Mouse (Mus musculus): Measurements from ENCODE around the gene Nom1. TPM values are rescaled to one million over a fixed set of nuclear protein-coding genes. Genes with fewer than 3 reads are reported as not detected.
"Not testable (repeated sequence)": the region's sequence is repeated elsewhere in the genome, so short reads cannot be mapped to it uniquely, and the experiment has no call there.

The Nom1 gene
- polyA plus RNA-seq (2012; ENCODE audit: insufficient read depth, low replicate concordance) = 3.1 and 3.7 TPM in 2 replicates

DNA sequence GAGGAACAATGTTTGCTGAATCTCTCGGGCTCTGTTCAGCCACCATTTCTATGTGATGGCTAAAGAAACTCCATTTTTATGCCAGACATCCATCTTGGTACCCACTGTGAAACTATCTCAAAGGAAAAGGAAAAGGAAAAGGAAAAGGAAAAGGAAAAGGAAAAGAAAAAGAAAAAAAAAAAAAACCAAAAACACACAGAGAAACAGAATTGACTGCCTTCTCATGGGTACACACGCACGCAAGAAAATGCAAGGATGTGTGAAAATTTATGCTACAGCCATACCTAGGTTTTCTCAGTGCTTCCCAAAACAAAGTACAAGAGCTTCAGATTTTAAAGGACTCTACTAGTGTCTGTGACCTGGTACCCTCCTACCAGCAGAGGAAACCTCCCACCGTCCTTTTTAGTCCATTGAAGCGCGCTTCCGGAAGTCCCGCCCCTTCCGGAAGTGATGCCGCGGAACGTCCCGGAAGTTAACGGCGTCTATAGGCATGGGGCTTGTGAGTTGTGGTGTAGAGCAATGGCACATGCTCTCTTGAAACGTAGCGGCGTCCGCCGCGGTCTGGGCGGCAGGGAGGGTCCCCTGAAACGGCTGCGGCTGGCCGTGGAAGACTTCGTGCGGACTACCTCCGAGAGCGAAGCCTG is at the start of gene Nom1:
Gene Nom1 (plus strand): TSS at position 437 of the 644 bp plus-strand sequence.
- Histone ChIP-seq H3K4me3 (replicated peaks) (peak within 1 kb of the TSS; percentile 97), H3K27me3 (replicated peaks) (peaks cover 17% of the 10 kb centered on the region), H3K4me1 (peaks cover 43% of the 10 kb centered on the region), H3K9me3 (no peaks in the 10 kb centered on the region), H3K36me3 (replicated peaks; ENCODE audit: low read length) (peaks cover 33% of the 10 kb centered on the region)
- no peak for TF ChIP-seq GATA1 (IDR thresholded peaks at IDR 0.05; ENCODE audit: borderline replicate concordance, low read length)
- peak; percentile 97 for TF ChIP-seq FLI1 (IDR thresholded peaks at IDR 0.05; ENCODE audit: low read length)

DNA sequence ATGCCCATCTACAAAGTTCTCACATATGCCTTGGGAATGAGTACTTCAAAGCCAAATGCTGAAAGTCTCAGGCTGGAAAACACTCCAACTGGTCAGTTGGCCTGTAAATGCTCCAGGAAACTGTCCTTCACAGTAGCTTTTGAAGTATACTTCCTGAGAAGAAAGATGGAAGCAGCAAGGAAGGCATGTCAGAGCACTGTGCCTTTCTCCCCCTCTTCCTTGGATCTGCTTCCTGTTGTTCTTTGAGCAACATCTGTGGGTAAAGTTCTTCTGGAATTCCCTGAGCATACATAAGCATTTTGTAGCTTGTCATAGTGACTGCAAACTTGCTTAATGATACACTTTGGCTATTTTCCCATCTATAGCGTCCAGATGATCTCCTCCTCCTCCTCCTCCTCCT is 46.9 kb upstream of the Nom1 start:
- no peak for TF ChIP-seq FLI1 (IDR thresholded peaks at IDR 0.05; ENCODE audit: low read length)
- TF ChIP-seq GATA1 (IDR thresholded peaks at IDR 0.05; ENCODE audit: borderline replicate concordance, low read length) = no peak
- Histone ChIP-seq H3K4me1 (peaks cover 21% of the 10 kb centered on the region), H3K4me3 (replicated peaks) (no peak overlapping the region), H3K9me3 (no peaks in the 10 kb centered on the region), H3K27me3 (replicated peaks) (peaks cover 23% of the 10 kb centered on the region), H3K36me3 (replicated peaks; ENCODE audit: low read length) (no peaks in the 10 kb centered on the region)

DNA sequence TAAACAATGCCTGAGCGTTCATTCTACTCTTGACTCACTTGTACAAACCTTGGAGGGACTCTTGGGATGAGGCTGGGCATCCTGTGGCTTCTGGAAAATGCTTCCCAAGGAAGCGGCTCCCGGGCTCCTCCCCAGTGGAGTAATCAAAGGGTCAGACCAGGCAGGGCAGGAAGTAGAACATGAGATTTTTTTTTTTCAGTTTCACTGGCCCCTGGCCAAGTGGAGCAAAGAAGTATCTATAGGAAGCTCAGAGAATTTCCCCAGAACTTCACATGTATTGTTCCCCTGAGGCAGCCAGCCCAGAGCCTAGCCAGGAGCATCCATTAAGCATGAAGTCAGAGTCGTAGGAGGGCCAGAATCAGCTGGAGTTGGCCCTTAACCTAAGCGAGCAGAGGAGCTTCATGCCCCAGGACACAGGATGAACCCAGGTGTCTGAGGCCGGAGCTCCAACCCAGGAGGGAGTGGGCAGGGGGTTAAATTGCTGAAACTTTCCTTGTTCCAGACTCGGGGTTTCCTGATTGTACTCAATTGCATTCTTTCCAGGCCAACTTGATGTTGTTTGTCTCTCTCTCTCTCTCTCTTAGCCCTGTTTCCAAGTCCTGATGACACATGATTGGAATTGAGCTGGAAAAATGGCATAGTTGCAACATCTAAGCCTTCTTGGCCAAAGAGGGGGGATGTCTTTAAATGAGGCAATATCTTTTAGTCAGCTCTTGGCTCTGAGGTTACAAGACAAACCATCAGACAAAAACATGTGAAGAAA is 46.1 kb upstream of the Nom1 start:
- peaks cover 21% of the 10 kb centered on the region for H3K4me1 ChIP-seq
- no peak overlapping the region for H3K4me3 ChIP-seq (replicated peaks)
- peaks cover 26% of the 10 kb centered on the region for H3K27me3 ChIP-seq (replicated peaks)
- H3K9me3 ChIP-seq = no peaks in the 10 kb centered on the region
- H3K36me3 ChIP-seq (replicated peaks; ENCODE audit: low read length) = no peaks in the 10 kb centered on the region
- TF ChIP-seq GATA1 (IDR thresholded peaks at IDR 0.05; ENCODE audit: borderline replicate concordance, low read length) (no peak), FLI1 (IDR thresholded peaks at IDR 0.05; ENCODE audit: low read length) (no peak)

DNA sequence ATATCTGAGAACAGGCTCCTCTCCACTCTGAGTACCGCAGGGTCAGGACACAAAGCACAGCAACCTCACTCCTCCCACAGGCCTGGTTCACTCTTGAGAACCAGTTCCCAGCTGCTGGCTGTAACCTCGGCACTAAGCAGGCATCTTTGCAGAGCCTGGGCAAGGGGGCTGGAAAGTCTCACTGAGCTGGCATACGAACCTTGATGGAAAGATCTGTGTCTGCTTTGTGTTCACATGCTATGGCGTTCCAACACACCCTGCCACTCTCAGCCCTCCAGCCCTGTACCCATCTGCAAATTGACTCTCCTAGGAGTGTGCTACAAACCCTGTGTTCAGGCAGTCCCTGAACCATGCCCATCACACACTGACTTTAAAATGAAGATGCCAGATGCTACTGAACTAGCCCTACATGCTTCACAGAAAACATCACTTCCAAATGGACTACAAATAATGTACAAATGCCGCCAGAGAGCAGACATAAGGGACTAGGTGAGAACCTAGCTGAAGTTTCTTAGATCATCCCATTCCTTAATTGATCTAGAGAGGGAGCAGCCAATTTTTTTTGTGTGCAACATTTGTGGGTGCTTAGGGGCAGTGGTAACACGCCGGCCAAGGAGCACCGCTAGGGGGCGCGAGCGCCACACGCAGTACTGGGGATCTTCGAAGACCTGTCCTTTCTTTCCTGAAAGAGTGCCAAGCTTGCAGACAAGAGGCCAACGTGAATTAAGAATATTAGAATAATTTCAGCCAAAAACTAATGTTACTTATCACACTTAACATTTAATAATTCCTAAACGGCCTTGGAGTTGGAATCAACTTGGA is 45.3 kb upstream of the Nom1 start:
- H3K9me3 ChIP-seq = no peaks in the 10 kb centered on the region
- H3K27me3 ChIP-seq (replicated peaks) = peaks cover 29% of the 10 kb centered on the region
- no peak for TF ChIP-seq GATA1 (IDR thresholded peaks at IDR 0.05; ENCODE audit: borderline replicate concordance, low read length)
- TF ChIP-seq FLI1 (IDR thresholded peaks at IDR 0.05; ENCODE audit: low read length) = no peak
- no peaks in the 10 kb centered on the region for H3K36me3 ChIP-seq (replicated peaks; ENCODE audit: low read length)
- peaks cover 21% of the 10 kb centered on the region for H3K4me1 ChIP-seq
- no peak overlapping the region for H3K4me3 ChIP-seq (replicated peaks)

DNA sequence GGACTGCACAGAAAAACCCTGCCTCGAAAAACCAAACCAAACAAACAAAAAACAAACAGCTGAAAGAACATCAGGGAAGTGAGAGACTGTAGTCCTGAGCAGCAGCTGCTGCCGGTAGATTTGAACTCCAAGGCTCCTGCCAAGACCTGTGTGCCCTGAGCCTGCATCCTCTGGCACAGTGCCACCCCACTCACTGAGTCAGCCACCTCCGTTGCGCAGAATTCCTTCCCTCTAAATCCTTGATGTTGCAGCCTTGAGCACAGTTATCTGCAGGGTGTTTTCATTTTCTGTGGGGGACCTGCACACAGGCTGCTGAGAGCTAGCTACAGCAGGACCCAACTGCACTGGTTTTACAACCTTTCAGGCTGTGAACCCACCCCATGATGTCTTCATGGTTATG is 36.0 kb upstream of the Nom1 start:
- Histone ChIP-seq H3K4me1 (0 out of 2 replicates have a peak, but pooled peaks cover 3% of the 10 kb centered on the region), H3K27me3 (replicated peaks) (peaks cover 17% of the 10 kb centered on the region), H3K36me3 (replicated peaks; ENCODE audit: low read length) (no peaks in the 10 kb centered on the region), H3K4me3 (replicated peaks) (no peak overlapping the region), H3K9me3 (peaks cover 14% of the 10 kb centered on the region)
- TF ChIP-seq FLI1 (IDR thresholded peaks at IDR 0.05; ENCODE audit: low read length) (no peak), GATA1 (IDR thresholded peaks at IDR 0.05; ENCODE audit: borderline replicate concordance, low read length) (no peak)

DNA sequence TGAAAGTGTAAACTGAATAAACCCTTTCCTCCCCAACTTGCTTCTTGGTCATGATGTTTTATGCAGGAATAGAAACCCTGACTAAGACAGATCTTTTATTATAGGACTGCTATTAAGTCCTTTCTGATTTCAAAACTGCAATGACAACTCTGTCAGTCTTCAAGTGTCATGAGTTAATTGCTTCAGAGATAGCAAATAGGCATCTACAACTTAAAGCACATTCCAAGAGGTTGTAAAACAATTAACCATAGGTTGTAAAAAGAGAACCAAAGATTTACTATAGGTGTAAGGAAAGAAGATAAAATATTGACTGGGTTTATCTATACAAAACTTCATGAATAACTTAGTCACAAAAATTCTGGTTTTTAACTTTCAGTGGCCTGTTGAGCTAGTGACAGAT is 23.6 kb upstream of the Nom1 start:
- TF ChIP-seq GATA1 (IDR thresholded peaks at IDR 0.05; ENCODE audit: borderline replicate concordance, low read length) (no peak), FLI1 (IDR thresholded peaks at IDR 0.05; ENCODE audit: low read length) (no peak)
- no peaks in the 10 kb centered on the region for H3K4me1 ChIP-seq
- peaks cover 6% of the 10 kb centered on the region for H3K27me3 ChIP-seq (replicated peaks)
- H3K36me3 ChIP-seq (replicated peaks; ENCODE audit: low read length) = no peaks in the 10 kb centered on the region
- no peaks in the 10 kb centered on the region for H3K9me3 ChIP-seq
- H3K4me3 ChIP-seq (replicated peaks) = no peak overlapping the region

DNA sequence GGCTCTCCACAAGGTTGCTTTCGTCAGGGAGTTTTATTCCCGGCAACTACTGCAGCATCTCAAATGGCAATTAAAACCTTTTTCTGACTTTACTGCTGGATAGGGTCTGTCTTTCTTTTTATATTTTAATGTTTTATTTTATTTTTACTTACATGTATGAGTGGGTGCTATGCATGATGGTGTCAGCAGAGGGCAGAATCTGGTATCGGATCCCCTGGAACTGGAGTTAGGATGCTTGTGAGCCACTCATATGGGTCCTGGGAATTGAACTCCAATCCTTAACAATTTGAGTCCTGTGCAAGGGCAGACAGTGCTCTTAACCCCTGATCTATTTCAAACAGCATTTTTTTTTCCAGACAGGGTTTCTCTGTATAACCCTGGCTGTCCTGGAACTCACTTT is 21.4 kb upstream of the Nom1 start:
- Histone ChIP-seq H3K27me3 (replicated peaks) (peaks cover 10% of the 10 kb centered on the region), H3K36me3 (replicated peaks; ENCODE audit: low read length) (no peaks in the 10 kb centered on the region), H3K4me1 (no peaks in the 10 kb centered on the region), H3K4me3 (replicated peaks) (no peak overlapping the region), H3K9me3 (peaks cover 8% of the 10 kb centered on the region)
- TF ChIP-seq GATA1 (IDR thresholded peaks at IDR 0.05; ENCODE audit: borderline replicate concordance, low read length) (no peak), FLI1 (IDR thresholded peaks at IDR 0.05; ENCODE audit: low read length) (no peak)

DNA sequence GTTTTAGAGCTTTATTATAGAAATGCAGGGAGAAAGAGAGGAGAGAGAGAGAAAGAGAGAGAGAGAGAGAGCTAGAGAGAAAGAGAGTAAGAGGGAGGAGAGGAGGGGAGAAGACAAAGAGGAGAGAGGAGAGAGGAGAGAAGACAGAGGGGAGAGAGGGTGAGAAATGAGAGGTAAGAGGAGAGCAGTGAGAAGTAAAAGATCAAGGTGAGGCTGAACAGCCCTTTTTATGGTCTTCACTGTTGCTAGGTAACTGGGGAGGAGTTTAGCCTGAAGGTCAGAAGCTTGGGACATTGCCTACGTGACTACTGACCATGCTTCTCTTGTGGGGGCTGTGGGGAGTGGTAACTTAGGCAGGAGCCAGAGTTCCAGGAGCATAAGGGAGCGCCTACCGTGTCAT is 11.1 kb upstream of the Nom1 start:
- H3K27me3 ChIP-seq (replicated peaks) = peaks cover 27% of the 10 kb centered on the region
- H3K36me3 ChIP-seq (replicated peaks; ENCODE audit: low read length); H3K4me1 ChIP-seq; H3K9me3 ChIP-seq; H3K4me3 ChIP-seq (replicated peaks): not testable (repeated sequence)

DNA sequence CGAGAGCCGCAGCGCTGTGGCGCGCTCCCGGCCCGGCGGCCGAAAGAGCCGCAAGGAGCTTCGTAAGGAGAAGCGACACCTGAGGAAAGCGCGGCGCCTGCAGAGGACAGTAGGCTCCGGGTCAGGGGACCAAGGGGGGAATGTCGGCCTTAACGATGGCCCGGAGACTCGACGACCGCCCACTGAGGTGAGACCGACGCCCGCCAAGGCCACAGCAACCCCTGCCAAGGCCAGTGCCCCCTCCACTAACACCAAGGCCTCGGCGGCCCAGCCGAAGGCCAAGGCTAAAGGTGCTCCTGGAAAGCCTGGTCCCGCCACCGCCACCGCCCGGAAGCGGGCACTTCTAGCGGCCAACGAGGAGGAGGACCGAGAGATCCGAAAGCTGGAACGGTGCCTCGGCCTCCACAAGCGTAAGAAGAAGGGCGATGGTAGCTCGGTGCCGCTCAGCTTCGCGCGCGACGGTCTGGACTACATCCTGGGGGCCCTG is 451 bp downstream of the Nom1 start:
- TF ChIP-seq FLI1 (IDR thresholded peaks at IDR 0.05; ENCODE audit: low read length) (no peak), GATA1 (IDR thresholded peaks at IDR 0.05; ENCODE audit: borderline replicate concordance, low read length) (no peak)
- Histone ChIP-seq H3K4me3 (replicated peaks) (peak overlapping the region; percentile 97), H3K27me3 (replicated peaks) (peaks cover 17% of the 10 kb centered on the region), H3K36me3 (replicated peaks; ENCODE audit: low read length) (peaks cover 39% of the 10 kb centered on the region), H3K4me1 (peaks cover 43% of the 10 kb centered on the region), H3K9me3 (no peaks in the 10 kb centered on the region)
